Mouse (Mus musculus) limb, embryonic 11.5 days (tissue): ENCODE measurements around the gene Atg13. TPM values are rescaled to one million over a fixed set of nuclear protein-coding genes. Genes with fewer than 3 reads are reported as not detected.

Experiments used
- ATAC-seq: fragments of 200-750 bp; cut with Nextera tagmentation; 2 replicates; pipeline ENCODE4 v1.8.0; 2017; ENCODE audit warnings: low read depth; ENCODE audit not compliant: insufficient number of reproducible peaks, low FRiP score, low TSS enrichment
- DNase-seq: peaks from one replicate; pipeline ENCODE4 v3.0.0-alpha.2; 2015; ENCODE audit warnings: low spot score
- H3K27ac ChIP-seq: fragments of 300-500 bp; sonication (generic); replicated peaks from 2 replicates; pipeline ENCODE4 v1.5.1; 2014; ENCODE audit warnings: low read depth, mild to moderate bottlenecking, low read length
- H3K27me3 ChIP-seq: fragments of 300-500 bp; sonication (generic); 2 replicates; pipeline ENCODE4 v1.6.1; 2014; ENCODE audit warnings: mild to moderate bottlenecking, low read length, mixed read lengths; ENCODE audit not compliant: control insufficient read depth, insufficient read depth
- H3K36me3 ChIP-seq: fragments of 300-500 bp; sonication (generic); 2 replicates; pipeline ENCODE4 v1.6.1; 2014; ENCODE audit warnings: mild to moderate bottlenecking, low read length, moderate library complexity, mixed read lengths; ENCODE audit not compliant: control insufficient read depth, insufficient read depth
- H3K4me1 ChIP-seq: fragments of 300-500 bp; sonication (generic); 2 replicates; pipeline ENCODE4 v1.6.1; 2014; ENCODE audit warnings: low read length, mixed read lengths; ENCODE audit not compliant: control insufficient read depth, insufficient read depth
- H3K4me2 ChIP-seq: fragments of 300-500 bp; sonication (generic); 2 replicates; pipeline ENCODE4 v1.6.1; 2014; ENCODE audit warnings: low read depth, mild to moderate bottlenecking, moderate library complexity; ENCODE audit not compliant: severe bottlenecking
- H3K4me3 ChIP-seq: fragments of 300-500 bp; sonication (generic); 2 replicates; pipeline ENCODE4 v1.5.1; 2014; ENCODE audit warnings: low read depth, low read length
- H3K9ac ChIP-seq: fragments of 300-500 bp; sonication (generic); 2 replicates; pipeline ENCODE4 v1.6.1; 2014; ENCODE audit warnings: mild to moderate bottlenecking, low read length
- H3K9me3 ChIP-seq: fragments of 300-500 bp; sonication (generic); 2 replicates; pipeline ENCODE4 v1.6.1; 2016; ENCODE audit warnings: low read length; ENCODE audit not compliant: control insufficient read depth
- WGBS: fragments of 180-500 bp; shearing (Covaris S2); extraction: QIAGEN DNeasy Blood & Tissue Kit; methylation state at CpG from one replicate; pipeline ENCODE4 v1.1.7; 2014; 5-methylcytosine and 5-hydroxymethylcytosine counted together
- polyA plus RNA-seq: library from polyadenylated mRNA; unstranded; fragments of >200 nt; fragmentation: Nextera tagmentation; extraction: Ambion mirVana; gene quantifications from 2 replicates; pipeline ENCODE4 v1.2.1, GENCODE M21; 2014

The Atg13 gene
- polyA plus RNA-seq, 1 experiment from 2014 or later, result 31.1 TPM

- Histone ChIP-seq H3K9ac (no peak overlapping the region), H3K9me3 (no peaks in the 10 kb centered on the region), H3K4me2 (no peak overlapping the region), H3K36me3 (no peaks in the 10 kb centered on the region), H3K4me3 (no peak overlapping the region), H3K4me1 (no peaks in the 10 kb centered on the region), H3K27ac (no peak overlapping the region), H3K27me3 (no peaks in the 10 kb centered on the region)
- WGBS, result 77% methylated on average over 5 of the region's 5 CpGs
- DNase-seq, result no peak
- no peak for ATAC-seq
Measured at GRCm38 (mm10) chr2:91627486-91627885, 82.9 kb downstream of the Atg13 start.

Other genes starting within 250 kb of the Atg13 start
- gene Ckap5, start 183.8 kb downstream of the Atg13 start, polyA plus RNA-seq, result 105 and 111 TPM in 2 replicates
- 0.09 and 0.24 TPM in 2 replicates for gene F2, start 74.2 kb downstream of the Atg13 start, polyA plus RNA-seq
- 7.1 and 7.4 TPM in 2 replicates for gene Zfp408, start 60.8 kb downstream of the Atg13 start, polyA plus RNA-seq
- 68.1 and 79.5 TPM in 2 replicates for gene Arhgap1, start 60.7 kb downstream of the Atg13 start, polyA plus RNA-seq
- gene Harbi1, start 276 bp upstream of the Atg13 start, polyA plus RNA-seq, result 18.9 and 20.7 TPM in 2 replicates
- 18.6 and 21.1 TPM in 2 replicates for gene Ambra1, start 19.6 kb upstream of the Atg13 start, polyA plus RNA-seq
- 0.53 and 0.68 TPM in 2 replicates for gene Chrm4, start 216.7 kb upstream of the Atg13 start, polyA plus RNA-seq
- gene Mdk, start 221.7 kb upstream of the Atg13 start, polyA plus RNA-seq, result 2,345 and 2,452 TPM in 2 replicates
- gene Gm9821, start 235.1 kb upstream of the Atg13 start, polyA plus RNA-seq, result 0.32 and 0.48 TPM in 2 replicates